Mouse (Mus musculus) urinary bladder, postnatal 4 days (tissue): ENCODE results near the gene Adprhl2.
A peak's percentile ranks its signal among the peaks of the same experiment; 100 is the strongest.

Experiments
- DNase-seq, 2 experiments: peaks; one replicate each; pipeline ENCODE4 v3.0.0; 2021 to 2022; ENCODE audit warnings: low spot score in 2 of 2

Gene Adprhl2

DNA sequence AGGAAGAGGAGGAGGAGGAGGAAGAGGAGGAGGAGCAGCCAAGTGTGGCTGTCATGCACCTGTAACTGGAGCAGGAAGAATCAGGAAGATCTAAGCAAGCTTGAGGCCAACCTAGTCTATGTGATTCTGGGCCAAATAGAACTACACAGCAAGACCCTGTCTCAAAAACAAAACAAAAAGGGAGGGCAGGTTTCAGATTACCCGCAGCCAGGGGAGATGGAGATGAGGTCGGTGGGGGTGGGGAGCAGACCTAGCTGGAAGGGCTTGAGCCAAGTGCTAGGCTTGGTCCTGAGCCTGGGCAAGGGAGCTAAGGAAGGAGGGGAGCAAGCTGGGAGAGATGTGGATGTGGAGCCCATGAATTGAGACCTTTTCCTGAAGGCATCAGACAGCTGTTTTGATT is 14.7 kb downstream of the Adprhl2 start:
- DNase-seq = no peak

DNA sequence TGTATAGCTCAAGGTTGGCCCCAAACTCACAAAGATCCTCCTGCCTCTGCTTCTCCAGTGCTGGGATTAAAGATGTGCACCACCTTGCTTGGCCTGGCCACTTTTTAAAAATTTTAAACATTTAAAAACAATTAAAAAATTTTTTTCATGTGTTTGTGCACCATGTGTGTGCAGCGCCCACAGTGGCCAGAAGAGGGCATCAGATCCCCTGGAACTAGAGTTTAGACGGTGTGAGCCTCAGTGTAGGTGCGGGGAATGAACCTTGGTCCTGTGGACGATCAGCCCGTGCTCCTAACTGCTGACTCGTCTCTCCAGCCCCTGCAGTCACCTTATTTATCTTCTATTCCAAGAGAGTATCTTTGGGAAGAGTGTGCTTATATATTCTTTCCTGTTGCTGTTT is 15.4 kb downstream of the Adprhl2 start:
- no peak for DNase-seq

DNA sequence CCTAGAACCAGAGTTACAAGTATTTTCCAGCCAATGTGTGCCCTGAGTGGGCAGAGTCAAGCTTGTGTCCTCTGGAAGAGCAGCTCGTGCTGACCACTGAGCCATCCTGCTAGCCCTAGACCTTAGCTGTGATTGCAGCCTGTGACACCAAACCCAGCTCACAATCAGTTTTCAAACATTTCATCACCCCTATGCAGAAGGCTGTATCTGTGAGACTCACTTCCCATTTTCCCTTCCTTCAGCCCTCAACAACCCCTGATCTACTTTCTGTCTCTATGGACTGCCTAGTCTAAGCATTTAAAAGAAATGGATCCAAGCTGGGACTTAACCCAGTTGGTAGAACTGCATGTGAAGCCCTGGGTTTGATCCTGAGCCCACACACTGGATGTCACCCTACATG is 16.1 kb downstream of the Adprhl2 start:
- DNase-seq = no peak

DNA sequence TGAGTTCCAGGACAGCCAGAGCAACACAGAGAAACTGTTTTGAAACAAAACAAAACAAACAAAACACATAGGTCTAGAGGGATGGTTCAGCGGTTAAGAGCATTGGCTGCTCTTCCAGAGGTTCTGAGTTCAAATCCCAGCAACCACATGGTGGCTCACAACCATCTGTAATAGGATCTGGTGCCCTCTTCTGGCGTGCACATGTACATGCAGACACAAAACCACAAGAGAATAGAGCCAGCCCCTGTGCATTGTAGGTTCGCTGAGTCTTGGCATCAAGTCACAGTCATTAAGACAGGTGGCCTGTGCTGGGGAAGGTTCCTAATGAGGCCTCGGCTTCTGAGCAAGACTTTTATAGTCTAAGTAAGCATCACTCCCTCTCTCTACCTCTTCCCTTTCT is 17.6 kb downstream of the Adprhl2 start:
- DNase-seq = no peak

DNA sequence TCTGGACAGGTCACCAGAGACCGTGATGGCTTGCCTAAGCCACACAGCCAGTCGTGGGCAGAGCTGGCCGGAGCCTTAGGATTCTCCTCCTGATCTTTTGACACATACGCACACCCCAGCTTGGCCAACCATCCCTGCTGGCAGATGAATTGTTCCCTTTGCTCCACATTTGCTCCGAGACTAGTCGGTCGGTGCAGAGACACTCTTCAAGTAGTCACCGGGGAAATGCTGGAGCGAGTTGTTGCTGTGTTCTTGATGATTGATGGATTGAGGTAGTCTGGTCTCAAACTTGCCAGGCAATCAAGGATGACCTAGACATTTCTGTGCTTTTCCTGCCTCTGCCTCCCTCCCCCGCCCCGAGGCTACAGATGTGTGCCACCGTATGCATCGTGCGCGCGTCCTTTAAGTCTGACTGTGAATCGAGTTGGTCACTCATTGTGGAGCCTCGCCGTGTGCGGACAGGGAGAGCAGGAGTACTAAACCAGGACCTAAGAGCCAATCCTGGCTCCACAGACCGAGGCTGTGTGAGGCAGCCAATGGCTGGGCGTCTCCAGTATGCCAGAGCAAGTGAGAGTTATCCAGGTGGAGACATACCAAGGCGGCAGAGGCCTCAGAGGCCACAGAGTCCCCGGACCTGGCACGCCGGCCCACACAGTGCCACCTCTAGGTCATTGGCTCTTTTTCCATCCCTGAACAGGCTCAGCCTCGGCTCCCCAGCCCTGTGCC is 19.8 kb downstream of the Adprhl2 start:
- no peak for DNase-seq

DNA sequence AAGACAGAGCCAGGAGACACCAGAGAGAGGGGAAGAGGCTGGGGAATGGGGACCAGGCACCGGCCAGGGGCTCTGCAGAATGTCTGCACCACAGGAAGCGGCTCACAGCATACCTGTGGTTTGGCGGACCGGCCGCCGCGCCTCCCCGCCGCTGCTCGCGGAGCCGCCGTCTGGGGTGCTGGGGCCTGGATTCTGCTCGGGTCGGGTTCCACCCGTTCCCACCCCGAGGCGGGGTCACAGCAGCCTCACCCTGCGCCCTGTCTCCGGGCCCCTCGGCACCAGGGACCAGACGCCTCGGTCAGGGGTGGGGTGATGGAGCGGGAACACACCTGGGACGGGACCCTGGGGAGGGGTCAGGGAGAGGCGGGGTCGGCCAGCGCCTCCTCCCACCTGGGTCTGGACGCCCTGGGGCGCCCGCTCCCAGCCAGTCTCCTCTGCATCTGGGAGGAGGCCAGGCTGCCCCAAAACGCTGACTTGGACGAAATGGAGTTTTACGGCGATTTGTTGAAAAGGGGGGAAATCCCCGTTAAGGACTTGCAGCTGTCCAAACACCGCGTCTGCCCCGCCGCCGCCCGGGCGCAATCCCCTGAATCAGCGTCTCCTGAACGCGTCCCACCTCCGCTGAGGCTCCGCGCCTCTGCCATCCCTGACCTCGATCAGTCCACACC is 20.5 kb downstream of the Adprhl2 start:
- DNase-seq = no peak

DNA sequence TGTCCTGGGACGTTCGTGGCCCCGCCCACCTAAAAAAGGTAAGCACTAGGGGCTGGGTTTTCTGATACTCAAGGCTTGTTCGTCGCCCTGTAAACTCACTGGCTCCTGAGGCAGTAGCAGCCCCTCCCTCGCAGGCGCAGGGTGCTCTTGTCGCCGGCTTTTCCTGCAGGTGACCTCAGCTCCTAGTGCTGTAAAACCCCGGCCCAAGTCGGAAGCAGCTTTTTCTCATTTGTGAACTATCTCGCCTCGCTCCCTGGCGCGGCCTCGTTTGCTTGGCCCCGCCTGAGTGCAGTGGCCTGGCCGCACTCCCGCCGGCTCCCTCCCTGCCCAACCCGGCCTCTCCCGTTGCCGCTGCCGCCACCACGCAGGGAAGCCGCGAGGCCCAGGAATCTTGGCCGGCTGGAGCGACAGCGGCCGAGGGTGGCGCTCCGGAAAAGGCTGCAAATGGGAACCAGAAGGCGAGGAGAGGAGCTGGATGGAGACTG is 24.8 kb downstream of the Adprhl2 start:
- DNase-seq = peak; percentile 70 to 80

DNA sequence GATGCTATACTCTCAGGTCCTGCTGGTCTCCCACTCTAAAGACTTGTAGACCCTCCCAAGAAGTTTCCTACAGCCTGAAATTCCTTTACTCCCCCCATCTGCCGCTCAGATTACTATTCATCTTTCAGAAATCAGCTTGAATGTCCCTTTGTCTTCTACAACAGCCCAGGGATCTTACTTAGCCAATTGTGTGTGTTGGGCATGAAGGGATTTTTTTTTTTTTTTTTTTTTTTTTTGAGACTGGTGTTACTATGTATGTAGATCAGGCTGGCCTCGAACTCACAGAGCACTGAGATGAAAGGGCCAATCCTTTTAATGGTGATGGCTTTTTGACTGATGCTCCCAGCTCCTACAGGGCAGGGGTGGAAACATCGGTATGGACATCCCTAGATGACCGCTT is 25.6 kb downstream of the Adprhl2 start:
- no peak for DNase-seq

DNA sequence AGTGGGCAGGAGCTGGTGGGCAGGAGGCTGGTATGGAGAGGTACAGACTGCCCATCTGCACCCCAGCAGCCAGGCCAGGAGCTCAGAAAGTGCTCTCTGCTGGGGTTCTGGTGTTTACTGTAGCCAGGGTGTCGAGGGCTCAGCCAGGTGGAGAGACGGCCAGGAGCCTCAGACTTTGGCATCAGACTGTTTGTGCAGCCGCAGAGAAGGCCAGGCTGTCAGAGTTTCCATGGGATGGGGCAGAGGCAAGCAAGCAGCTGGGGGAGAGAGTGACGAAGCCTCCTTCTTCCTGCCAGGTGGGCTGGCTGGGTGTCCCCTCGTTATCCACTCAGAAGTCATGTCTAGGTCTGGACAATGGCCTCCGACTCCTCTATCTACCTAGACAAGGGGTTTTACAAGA is 26.4 kb downstream of the Adprhl2 start:
- DNase-seq = no peak

DNA sequence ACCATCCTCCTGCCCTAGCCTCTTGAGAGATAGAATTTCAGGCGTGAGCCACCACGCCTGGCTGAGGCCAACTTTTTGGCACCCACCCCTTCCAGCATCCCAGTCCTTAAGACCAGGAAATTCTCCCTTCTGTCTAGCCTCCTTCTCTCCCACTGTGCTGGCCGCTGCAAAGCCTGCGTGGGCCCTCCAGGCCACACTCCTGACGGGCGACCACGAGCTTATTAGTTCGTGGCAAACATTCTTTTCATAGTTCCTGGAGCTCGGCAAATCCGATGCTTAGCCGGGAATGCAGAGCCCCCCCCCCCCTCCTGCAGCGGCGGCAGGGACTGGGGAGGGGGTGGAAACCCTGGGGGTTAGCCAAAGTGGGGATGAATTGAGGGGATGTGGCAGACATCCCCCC is 30.3 kb downstream of the Adprhl2 start:
- DNase-seq = peak in 1 of 2 experiments; percentile 58

DNA sequence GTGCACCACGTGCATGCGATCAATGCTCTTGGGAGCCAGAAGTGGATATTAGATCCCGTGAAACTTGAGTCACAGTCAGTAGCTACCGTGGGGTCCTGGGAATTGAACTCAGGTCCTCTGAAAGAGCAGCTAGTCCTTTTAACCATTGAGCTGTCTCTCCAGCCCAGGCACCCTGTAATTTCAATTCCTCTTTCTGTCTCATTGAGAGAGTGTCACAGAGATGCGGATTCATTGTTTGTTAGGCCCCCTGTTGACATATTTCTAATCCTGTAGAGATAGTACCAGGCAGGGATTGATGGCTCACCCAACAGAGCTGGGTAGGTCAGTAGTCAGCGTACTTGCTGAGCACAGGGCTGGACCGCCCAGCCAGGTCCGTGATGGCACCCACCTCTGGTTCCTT is 31.2 kb downstream of the Adprhl2 start:
- no peak for DNase-seq

DNA sequence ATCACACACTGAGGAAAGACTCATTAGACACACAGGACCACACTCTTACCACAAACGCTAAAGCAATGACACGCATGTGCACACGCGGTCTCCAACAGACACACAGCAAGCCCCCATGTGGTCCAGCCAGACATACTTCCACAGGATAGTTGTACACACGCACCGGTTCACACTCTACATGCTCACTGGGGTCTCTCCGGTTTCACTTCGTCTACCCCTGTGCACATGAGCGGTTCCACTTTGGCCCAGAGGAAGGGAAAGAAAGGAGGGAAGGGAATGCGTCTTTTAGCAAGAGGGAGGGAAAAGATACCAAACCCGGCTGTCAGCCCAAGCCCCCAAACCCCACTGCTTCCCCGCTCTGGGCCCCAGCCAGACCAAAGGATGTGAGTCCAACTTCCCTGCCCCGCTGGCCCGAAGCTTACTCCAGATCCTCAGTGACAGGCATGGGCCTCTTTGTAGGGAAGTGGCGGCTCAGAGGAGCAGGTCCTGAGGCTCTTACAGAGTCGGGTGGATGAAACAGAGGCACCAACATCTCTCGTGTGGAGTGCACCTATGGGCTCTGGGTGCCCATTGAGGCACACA is 33.3 kb downstream of the Adprhl2 start:
- DNase-seq = peak in 1 of 2 experiments; percentile 61

DNA sequence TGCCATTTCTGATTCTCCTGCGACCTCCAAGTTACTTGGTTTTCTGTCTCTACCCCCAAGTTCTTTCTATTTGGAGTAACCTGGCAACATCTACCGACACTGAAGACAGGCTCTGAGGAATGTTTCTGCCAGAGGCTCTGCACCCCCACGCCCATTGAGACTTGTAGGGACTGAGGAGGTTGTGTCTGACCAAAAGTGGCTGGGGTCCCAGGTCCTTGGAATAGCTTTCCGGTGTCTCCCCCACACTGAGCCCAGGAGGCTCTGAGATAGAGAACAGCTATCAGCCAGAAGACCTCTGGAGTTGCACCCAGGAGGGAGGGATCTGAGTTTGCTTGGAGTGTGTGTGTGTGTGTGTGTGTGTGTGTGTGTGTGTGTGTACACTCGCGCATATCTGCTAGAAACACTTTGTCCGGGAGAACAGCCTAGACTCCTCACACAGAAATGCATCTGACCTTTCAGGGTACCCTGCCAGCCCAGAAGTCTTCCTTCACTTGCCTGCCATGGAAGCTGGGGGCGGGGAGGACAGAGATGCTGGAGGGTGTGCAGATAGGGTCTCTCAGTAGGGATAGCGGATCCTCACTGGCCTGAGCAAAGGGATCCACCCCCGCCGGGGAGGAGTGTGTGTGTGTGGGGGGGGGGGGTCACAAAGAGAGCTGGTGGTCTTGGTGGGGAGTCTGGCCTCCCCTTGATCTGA is 34.1 kb downstream of the Adprhl2 start:
- DNase-seq = peak in 1 of 2 experiments; percentile 58

DNA sequence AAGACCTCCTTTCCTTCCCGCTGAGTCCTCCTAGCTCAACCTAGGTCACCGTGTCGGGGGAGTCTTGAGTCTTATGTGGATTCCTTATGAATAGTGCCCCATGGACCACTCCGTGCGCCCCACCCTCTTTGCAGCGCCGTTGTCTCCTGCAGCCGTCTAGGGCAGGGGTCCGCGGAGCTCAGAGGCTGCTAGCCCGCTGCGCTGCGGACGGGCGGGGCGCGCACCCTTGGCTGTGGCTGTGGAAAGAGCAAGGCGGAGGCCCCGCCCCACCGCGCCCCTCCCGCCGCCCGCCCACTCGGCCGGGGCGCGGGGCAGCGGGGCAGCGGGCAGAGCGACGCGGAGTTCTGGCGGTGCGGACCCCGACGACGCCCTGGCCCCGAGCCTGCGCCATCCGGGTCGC is 35.0 kb downstream of the Adprhl2 start, which contains the start of gene Col8a2:
Gene Col8a2, plus strand, starts transcription at position 302 of the 400 bp plus-strand sequence.
- peak in 1 of 2 experiments; percentile 66 for DNase-seq

DNA sequence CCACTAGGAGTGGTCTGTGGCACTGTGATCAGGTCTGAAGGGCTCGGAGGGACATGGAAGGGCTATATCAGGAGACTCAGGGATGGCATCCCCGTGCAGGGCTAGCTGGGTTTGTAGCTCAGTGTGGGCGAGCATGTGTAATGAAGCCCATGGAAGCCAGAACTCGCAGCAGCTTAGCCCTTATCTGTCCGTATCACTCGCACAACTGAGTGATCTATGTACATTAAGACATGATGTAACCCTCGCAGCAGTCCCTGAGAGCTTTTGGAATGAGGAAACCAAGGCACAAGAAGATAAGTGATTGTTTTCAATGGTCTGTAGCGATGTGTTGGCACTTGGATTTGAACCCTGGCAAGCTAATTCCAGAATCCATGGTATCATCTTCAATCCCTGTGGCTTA is 37.9 kb downstream of the Adprhl2 start:
- no peak for DNase-seq

DNA sequence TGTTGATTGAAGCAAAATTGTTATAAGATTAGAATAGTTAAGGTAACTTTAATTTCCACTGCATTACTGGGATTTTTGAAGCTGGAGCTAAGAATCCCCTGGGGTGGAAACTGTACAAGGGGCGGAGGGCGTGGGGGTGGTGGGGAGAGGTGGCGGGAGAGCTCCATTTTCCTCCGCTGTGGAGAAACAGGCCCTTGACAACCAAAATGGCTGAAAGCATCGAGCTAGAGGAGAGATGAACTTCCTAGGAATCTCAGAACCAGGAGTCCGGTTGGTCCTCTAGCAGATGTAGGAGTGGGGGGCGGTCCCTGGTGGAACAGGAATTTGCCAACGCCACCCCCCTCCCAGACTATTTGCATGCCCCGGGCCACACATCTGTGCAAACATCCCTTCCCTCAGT is 39.8 kb downstream of the Adprhl2 start:
- no peak for DNase-seq

DNA sequence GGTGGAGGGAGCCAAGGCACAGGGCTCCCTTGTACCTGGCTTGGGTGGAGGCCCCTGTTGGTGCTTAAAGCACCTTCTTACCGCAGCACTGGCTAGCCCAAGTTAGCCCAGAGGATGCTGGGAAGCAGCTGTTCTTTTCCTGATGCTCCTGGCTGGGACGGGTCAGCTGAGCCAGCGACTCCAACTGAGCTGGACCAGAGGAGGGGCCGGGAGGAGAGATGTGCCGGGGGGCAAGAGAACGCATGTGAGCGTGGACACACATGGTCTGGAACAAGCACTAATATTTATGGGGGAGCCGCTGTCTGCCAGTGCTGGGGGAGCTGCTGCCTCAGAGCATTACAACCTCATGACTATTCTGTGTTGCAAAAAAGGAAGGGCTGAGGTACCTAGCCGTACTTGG is 42.5 kb downstream of the Adprhl2 start:
- no peak for DNase-seq

DNA sequence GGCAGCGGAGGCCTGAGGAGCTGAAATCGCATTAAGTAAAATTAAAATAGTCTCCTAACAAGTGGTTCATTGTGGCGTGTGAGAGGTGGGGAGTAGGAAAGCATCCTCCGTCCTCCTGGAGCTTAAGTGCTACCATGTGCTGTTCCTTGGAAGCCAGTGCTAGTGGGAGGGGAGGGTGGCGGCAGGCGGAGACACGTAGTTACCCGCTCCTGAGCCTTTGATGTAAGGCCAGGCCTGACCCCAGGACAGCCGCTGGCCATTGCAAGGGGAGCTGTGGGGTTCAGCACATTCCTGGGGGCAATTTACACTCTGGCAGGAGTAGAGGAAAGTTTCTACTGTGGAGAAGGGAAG is 43.0 kb downstream of the Adprhl2 start:
- peak in 1 of 2 experiments; percentile 58 for DNase-seq

DNA sequence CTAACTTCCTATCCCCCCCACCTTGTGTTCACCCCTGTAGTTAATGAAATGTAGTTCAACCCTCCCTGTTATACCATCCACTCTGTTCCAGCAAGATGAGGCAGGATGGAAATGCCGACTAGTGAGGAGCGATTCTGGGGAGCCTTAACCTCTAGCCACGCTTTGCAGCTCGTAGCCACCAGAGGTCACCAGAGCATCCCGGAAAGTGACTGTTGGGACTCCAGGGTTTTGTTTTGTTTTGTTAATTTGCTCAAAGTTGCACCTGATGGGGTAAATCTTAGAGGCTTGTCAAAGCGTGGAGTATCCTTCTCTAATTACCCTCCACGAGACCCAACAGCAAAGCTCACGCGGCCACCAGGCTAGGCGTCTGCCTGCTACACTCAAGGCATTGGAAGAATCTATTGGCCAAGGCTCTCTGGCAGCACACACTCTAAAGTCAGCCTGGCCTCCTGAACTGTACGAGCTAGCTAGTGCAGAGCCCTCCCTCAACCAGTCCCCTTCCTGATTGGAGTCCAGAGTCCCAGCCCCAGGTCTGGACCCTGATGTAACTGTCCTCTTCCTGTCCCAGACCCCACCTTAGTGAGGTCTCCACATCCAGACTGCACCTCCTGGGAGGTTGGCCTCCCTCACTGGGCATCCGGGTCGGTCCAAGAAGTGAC is 43.5 kb downstream of the Adprhl2 start:
- peak in 1 of 2 experiments; percentile 65 for DNase-seq

DNA sequence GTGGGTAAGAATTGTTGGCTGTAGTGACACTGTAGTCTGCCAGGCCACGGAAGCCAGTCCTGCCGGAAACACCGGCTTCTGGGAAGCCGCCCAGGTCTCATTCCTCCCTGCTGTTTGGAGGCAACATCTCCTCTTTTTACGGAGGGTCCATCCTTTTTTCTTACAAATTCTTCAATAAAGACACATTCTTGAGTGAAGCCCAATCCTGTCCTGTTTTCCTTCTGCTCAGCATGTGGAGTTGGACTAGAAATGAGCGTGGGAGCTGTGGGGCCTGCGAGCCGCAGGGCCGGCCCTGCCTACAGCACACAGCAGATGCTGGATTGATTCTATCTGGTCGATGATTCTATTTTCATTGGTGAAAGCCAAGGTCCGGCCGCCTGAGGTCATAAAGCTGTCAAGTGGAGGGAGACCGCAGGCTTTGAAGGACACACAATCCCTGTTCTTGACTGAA is 45.8 kb downstream of the Adprhl2 start:
- DNase-seq = peak in 1 of 2 experiments; percentile 62

DNA sequence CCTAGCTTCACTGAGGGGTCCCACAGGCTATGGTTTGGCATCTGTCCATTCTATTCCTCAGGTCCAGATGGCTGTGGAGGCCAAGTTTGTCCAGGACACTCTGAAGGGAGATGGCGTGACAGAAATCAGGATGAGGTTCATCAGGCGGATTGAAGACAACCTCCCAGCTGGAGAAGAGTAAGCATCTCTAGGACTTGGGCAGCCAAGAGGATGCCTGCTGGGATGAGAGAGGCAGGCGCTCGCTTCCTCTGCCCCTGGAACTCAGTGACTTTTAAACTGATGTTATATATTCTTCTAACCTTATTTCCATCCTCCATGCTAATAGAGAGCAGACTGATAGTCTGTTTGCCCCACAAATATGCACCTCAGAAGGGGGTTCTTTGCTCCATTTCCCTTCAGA is 46.4 kb downstream of the Adprhl2 start:
- no peak for DNase-seq

DNA sequence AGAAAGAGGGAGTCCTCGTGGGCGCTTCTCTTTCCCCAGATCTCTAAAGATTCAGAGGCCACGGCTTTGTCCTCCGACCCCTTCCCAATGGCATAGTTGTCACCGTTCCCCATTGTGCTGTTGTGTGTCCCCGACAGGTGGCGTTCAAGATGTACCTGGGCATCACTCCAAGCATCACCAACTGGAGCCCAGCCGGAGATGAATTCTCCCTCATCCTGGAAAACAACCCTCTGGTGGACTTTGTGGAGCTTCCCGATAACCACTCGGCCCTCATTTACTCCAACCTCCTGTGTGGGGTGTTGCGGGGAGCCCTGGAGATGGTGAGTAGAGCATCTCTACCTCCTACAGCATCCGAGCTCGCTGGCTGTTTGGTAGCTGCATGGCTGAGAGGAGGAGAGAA is 47.8 kb downstream of the Adprhl2 start:
- no peak for DNase-seq
